Mouse (Mus musculus) neutrophil, adult 5-6 weeks (primary cell): Measurements from ENCODE around the gene Ncbp3. TPM values are rescaled to one million over a fixed set of nuclear protein-coding genes. Genes with fewer than 3 reads are reported as not detected.
A peak's percentile ranks its signal among the peaks of the same experiment; 100 is the strongest.

Experiments used
- ATAC-seq: fragments of 151-379, 151-347 bp; 2 replicates; pipeline ENCODE4 v1.8.0; 2017; ENCODE audit warnings: mild to moderate bottlenecking, moderate TSS enrichment; ENCODE audit not compliant: insufficient number of reproducible peaks, poor library complexity, low FRiP score, severe bottlenecking; ENCODE audit errors: extremely low read depth
- total RNA-seq: library from RNA; stranded (forward); fragments of 200-1000 nt; gene quantifications from 2 replicates; pipeline ENCODE4 v1.2.3, GENCODE M21; 2017

Gene Ncbp3
- total RNA-seq, 1 experiment from 2014 or later: 18.7 TPM

DNA sequence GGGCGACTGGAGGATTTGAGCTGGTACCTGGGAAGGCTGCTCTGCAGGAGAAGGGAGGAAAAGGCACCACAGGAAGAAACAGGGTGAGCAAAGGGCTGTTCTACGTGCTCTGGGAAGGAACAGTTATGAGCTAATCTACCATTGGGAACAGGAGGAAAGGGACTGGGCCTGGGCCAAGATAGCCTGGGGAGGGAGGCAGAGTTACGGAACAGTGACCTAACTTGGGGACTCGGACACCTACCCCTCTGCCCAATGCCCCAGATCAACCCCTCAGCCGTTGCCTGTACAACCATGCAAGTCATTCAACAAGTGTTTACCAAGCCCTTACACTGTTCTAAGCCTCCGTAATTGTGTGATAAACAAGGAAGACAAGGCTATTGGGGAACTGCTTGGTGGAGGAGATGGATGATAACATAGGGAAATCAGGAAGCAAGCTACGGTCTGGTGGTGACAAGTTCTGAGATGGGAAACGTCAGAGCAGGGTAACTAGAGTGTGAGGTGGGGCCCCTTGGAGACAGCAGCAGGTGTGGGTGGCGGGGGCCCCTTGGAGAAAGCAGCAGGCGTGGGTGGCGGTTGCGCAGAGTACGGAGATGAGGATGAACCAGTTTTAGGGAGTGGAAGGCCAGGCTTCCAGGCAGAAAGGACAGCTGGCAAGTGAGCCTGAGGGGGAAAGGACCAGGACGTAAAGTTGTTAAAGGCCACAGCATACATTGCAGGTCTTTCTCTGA is 61.5 kb downstream of the Ncbp3 start:
- no peak for ATAC-seq

DNA sequence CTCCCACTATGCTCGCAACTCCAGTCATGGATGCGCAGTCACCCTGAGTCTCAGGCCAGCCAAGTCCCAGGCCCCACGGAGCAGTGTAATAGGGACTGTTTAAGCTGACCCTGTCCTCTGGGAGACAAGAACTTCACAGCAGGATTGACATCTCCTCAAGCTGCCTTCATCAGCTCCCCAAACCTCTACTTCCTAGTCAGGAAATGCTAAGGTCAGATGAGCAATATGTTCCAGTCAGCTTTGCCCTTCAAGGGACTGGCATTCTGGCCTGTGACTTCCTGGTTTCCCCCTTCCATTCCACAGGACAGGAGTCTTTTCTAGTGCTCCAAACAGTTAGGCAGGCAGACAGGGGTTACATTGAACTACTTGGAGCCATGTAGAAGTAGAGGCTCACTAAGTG is 62.4 kb downstream of the Ncbp3 start:
- no peak for ATAC-seq

GRCm38 (mm10) chr11:73111414-73111813 is 63.8 kb downstream of the Ncbp3 start:
- no peak for ATAC-seq

- no peak for ATAC-seq
These were observed 78.9 kb downstream of the Ncbp3 start for GRCm38 (mm10) chr11:73126495-73126894.

- peak; percentile 35; the same call in 1 of the 2 replicates for ATAC-seq
These were observed 83.4 kb downstream of the Ncbp3 start for GRCm38 (mm10) chr11:73131020-73131419.

DNA sequence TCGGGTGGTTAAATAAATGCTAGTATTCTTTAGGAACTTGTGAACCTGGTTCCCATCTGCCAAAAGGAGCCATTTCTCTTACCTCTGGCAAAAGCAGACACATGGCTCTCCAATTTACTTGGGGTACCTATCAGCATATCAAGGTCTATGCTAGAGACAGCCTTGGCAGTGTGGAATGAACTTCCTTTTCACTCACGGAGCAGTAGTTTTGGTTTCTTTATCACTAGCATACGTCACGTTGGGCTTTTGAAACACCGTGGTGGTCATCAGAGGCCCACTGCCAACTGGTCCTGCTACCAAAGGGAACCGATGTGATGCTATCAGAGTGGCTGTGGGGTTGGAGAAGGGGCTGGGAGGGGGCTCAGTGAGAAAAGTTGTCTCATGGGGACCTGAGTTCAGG is 85.4 kb downstream of the Ncbp3 start:
- ATAC-seq: peak; percentile 24; the same call in 1 of the 2 replicates

DNA sequence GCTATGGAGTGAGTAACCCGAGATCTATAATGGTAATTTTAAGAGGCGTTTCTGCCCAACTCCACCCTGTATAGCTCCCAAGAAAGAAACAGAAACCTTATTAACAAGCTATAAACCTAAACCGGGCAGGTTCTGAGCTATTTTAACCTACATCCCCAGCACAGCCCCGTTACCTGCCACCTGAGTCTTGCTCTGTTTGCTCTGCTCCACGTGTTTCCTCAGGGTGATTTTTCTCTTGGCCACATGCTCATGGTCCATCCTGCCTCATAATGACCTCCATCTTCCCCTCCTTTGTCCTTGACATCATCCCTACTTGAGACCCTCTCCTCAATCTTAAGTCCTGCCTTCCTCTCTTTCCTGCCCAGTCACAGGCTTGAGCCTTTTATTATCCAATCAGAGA is 86.6 kb downstream of the Ncbp3 start:
- ATAC-seq: no peak

- ATAC-seq: no peak
These were observed 89.0 kb downstream of the Ncbp3 start for GRCm38 (mm10) chr11:73136587-73136986.

GRCm38 (mm10) chr11:73137116-73137515 is 89.5 kb downstream of the Ncbp3 start:
- ATAC-seq: no peak

- ATAC-seq: peak; percentile 89
These were observed 90.3 kb downstream of the Ncbp3 start, which contains the start of gene Haspin for GRCm38 (mm10) chr11:73137591-73138501. TSS of gene Haspin (minus strand) at chr11:73138294.

Other genes starting within 250 kb of the Ncbp3 start
- gene Atp2a3, start 86.6 kb upstream of the Ncbp3 start, total RNA-seq: 240 and 251 TPM in 2 replicates
- gene P2rx1, start 48.7 kb upstream of the Ncbp3 start, total RNA-seq: 2.4 and 2.6 TPM in 2 replicates
- 5.1 and 6.3 TPM in 2 replicates for gene Camkk1, start 28.8 kb upstream of the Ncbp3 start, total RNA-seq
- gene Itgae, start 42.8 kb downstream of the Ncbp3 start, total RNA-seq: 7.6 and 8.5 TPM in 2 replicates
- gene Haspin, start 90.5 kb downstream of the Ncbp3 start, total RNA-seq: 3.9 and 4.3 TPM in 2 replicates
- gene P2rx5, start 112.6 kb downstream of the Ncbp3 start, total RNA-seq: not detected in 2 replicates
- 15.4 and 17.8 TPM in 2 replicates for gene Emc6, start 129.3 kb downstream of the Ncbp3 start, total RNA-seq
- gene Tax1bp3, start 129.3 kb downstream of the Ncbp3 start, total RNA-seq: 10.2 and 17.1 TPM in 2 replicates
- 15.7 and 19.0 TPM in 2 replicates for gene Ctns, start 151.3 kb downstream of the Ncbp3 start, total RNA-seq
- gene Shpk, start 151.7 kb downstream of the Ncbp3 start, total RNA-seq: 1.4 and 2.4 TPM in 2 replicates
- not detected in 2 replicates for gene Trpv1, start 186.5 kb downstream of the Ncbp3 start, total RNA-seq
- 0.12 TPM in 1 of 2 replicates, not detected in the other for gene Trpv3, start 219.6 kb downstream of the Ncbp3 start, total RNA-seq